Mouse (Mus musculus) ES-Bruce4 (cell line): ENCODE measurements around the gene Gm21650.
"Not testable (repeated sequence)": the region's sequence is repeated elsewhere in the genome, so short reads cannot be mapped to it uniquely, and the experiment has no call there.

Experiments
- CTCF ChIP-seq: IDR thresholded peaks from one replicate; pipeline ENCODE4 v1.8.1; 2011; ENCODE audit warnings: low read depth, low read length
- EP300 ChIP-seq: IDR thresholded peaks from 2 replicates; pipeline ENCODE4 v1.6.1; 2011; ENCODE audit warnings: low read depth, low read length; ENCODE audit not compliant: insufficient read depth

DNA sequence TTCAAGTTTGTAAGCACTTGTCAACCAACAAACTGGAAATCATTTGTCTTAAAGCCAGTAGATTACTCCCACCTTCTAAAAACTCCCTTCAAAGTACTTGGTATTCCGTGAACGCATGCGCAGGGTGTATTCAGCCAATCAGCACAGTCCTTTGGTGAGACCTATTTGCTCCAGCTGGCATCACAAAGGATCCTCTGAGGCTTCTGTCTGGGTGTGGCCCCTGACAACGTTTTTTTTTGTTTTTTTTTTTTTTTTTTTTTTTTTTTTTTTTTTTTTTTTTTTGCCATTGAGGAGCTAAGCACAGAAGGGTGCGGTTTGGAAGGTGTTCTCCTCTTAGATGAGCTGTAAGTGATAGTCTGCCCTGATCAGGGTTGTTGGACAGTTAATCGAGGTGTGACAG, at the start of gene Gm21650:
- not testable (repeated sequence) for TF ChIP-seq CTCF, EP300
